Comparison of ENCODE assay signal across 9 mouse cellular contexts in the genomic region with DNA sequence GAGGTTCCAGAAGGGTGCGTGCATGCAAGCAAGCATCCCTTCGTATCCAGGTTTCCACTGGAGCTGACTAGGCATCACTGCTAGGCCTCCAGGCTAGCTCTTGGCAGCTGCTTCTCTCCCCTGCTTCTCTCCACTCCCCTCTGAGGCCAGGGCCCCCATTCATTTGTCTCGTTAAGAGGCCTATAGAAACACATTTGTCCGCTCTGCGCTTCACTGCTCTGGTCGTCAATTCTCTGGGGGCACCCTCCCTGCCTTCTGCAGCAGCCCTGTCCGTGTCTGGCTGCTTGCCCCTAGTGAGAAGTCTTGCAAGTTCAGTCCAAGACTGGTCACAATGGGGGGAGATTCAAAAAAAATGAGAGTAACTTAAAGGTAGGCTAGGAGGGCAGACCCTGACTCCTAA. TPM values are rescaled to one million over a fixed set of nuclear protein-coding genes. Genes with fewer than 3 reads are reported as not detected.
DNase-seq lines count a peak whose midpoint lies in the region; ATAC-seq and TF ChIP-seq lines count a peak whose summit lies in the region.
"Had no signal": no experiment of that assay in that cellular context is flagged by ENCODE, and none has a peak within 500 bp of the region (broad histone marks: within the 10 kb centered on the region; RNA-seq: fewer than 3 reads in every experiment).

No protein-coding gene starts in this region.

- 65% methylated on average over 7 of the region's 7 CpGs for WGBS in heart, embryonic 13.5 days
- WGBS in hindbrain, embryonic 11.5 days: 33% methylated on average over 7 of the region's 7 CpGs
- 11% methylated on average over 7 of the region's 7 CpGs for WGBS in midbrain, embryonic 12.5 days

- no peak for DNase-seq in heart, adult 8-10 months (ENCODE audit: low spot score)
- peak; percentile 52 for DNase-seq in MN1 (ENCODE audit: low spot score)
- peak; percentile 63 for DNase-seq in hindbrain, embryonic 11.5 days (ENCODE audit: low spot score)
- no peak for DNase-seq in thymus, postnatal 4 days
- no peak for DNase-seq in gastrocnemius, adult 2 months

- H3K9me3 ChIP-seq in heart, embryonic 13.5 days: no peaks in the 10 kb centered on the region
- no peaks in the 10 kb centered on the region for H3K9me3 ChIP-seq in hindbrain, embryonic 11.5 days (ENCODE audit: control insufficient read depth, low read length)
- H3K9me3 ChIP-seq in midbrain, embryonic 12.5 days: no peaks in the 10 kb centered on the region
- H3K9me3 ChIP-seq: heart, embryonic 15.5 days had no signal

- peak overlapping the region; percentile 37; the same call in 1 of the 2 replicates for H3K9ac ChIP-seq in heart, embryonic 13.5 days
- peak overlapping the region; percentile 21; the same call in 1 of the 2 replicates for H3K9ac ChIP-seq in hindbrain, embryonic 11.5 days (ENCODE audit: low read depth, low read length)
- peak overlapping the region; percentile 29; the same call in 1 of the 2 replicates for H3K9ac ChIP-seq in midbrain, embryonic 12.5 days (replicated peaks)
- H3K9ac ChIP-seq: heart, embryonic 15.5 days had no signal

- H3K27ac ChIP-seq in heart, embryonic 13.5 days (replicated peaks): no peak overlapping the region
- peak overlapping the region; percentile 98 for H3K27ac ChIP-seq in hindbrain, embryonic 11.5 days (ENCODE audit: low read depth, low read length)
- peak overlapping the region; percentile 96 for H3K27ac ChIP-seq in midbrain, embryonic 12.5 days (replicated peaks)
- no peak overlapping the region for H3K27ac ChIP-seq in gastrocnemius, adult 2 months
- H3K27ac ChIP-seq: heart, embryonic 15.5 days had no signal

- no peak for TF ChIP-seq CTCF in gastrocnemius, adult 2 months (IDR thresholded peaks at IDR 0.05)

- peaks cover 43% of the 10 kb centered on the region for H3K36me3 ChIP-seq in heart, embryonic 13.5 days
- peaks cover 7% of the 10 kb centered on the region; the same call in 1 of the 2 replicates for H3K36me3 ChIP-seq in hindbrain, embryonic 11.5 days (ENCODE audit: control insufficient read depth, insufficient read depth, low read length)
- H3K36me3 ChIP-seq in midbrain, embryonic 12.5 days: peaks cover 39% of the 10 kb centered on the region

- no peak overlapping the region for H3K4me2 ChIP-seq in heart, embryonic 13.5 days
- no peak overlapping the region for H3K4me2 ChIP-seq in hindbrain, embryonic 11.5 days (replicated peaks; ENCODE audit: low read depth, low read length)
- H3K4me2 ChIP-seq in midbrain, embryonic 12.5 days (replicated peaks): peak overlapping the region; percentile 17; the same call in 1 of the 2 replicates
- H3K4me2 ChIP-seq: heart, embryonic 15.5 days had no signal

- peaks cover 74% of the 10 kb centered on the region for H3K4me1 ChIP-seq in heart, embryonic 13.5 days
- peaks cover 40% of the 10 kb centered on the region for H3K4me1 ChIP-seq in hindbrain, embryonic 11.5 days (replicated peaks; ENCODE audit: control insufficient read depth, insufficient read depth, low read length)
- H3K4me1 ChIP-seq in midbrain, embryonic 12.5 days: peaks cover 77% of the 10 kb centered on the region

- no peak overlapping the region for H3K4me3 ChIP-seq in heart, embryonic 13.5 days
- H3K4me3 ChIP-seq in hindbrain, embryonic 11.5 days (ENCODE audit: low read depth, low read length): no peak overlapping the region
- H3K4me3 ChIP-seq in midbrain, embryonic 12.5 days: no peak overlapping the region
- no peak overlapping the region for H3K4me3 ChIP-seq in gastrocnemius, adult 2 months
- H3K4me3 ChIP-seq: heart, embryonic 15.5 days had no signal

- H3K27me3 ChIP-seq in heart, embryonic 13.5 days (replicated peaks): no peaks in the 10 kb centered on the region
- no peaks in the 10 kb centered on the region for H3K27me3 ChIP-seq in hindbrain, embryonic 11.5 days (ENCODE audit: control insufficient read depth, insufficient read depth, low read length)
- no peaks in the 10 kb centered on the region for H3K27me3 ChIP-seq in midbrain, embryonic 12.5 days
- H3K27me3 ChIP-seq: heart, embryonic 15.5 days had no signal

- intact Hi-C loops in gastrocnemius, adult 2 months (cut with DNase I): no loop called here

- no peak for ATAC-seq in heart, embryonic 13.5 days (ENCODE audit: extremely low read depth, insufficient number of reproducible peaks, low FRiP score, low TSS enrichment)
- ATAC-seq in hindbrain, embryonic 11.5 days (ENCODE audit: low FRiP score): peak; percentile 8; the same call in 1 of the 2 replicates
- no peak for ATAC-seq in midbrain, embryonic 12.5 days (ENCODE audit: low FRiP score, low read depth)
- no peak for ATAC-seq in granulocyte monocyte progenitor cell, adult 5-6 weeks (replicated peaks; ENCODE audit: poor library complexity, severe bottlenecking)

RNA-seq across cellular contexts. Expression of a gene that starts 16.7 kb away (rescaled TPM):
- 24.0 and 26.9 TPM in 2 replicates for polyA plus RNA-seq in heart, embryonic 13.5 days (2015; fragmentation: Nextera tagmentation; extraction: Ambion mirVana)
- 1 to 10 TPM; 3.6 to 6.8 (median 4.6) TPM for total RNA-seq in heart, adult 8-10 months (2022)
- polyA plus RNA-seq in hindbrain, embryonic 11.5 days (2014; fragmentation: Nextera tagmentation; extraction: Ambion mirVana): 62.4 and 66.0 TPM in 2 replicates
- 113 and 123 TPM in 2 replicates for polyA plus RNA-seq in midbrain, embryonic 12.5 days (2016; fragmentation: Nextera tagmentation; extraction: Ambion mirVana)
- total RNA-seq in granulocyte monocyte progenitor cell, adult 5-6 weeks (2014; fragmentation: Nextera tagmentation): 0.17 TPM in 1 of 2 replicates, not detected in the other
- total RNA-seq in granulocyte monocyte progenitor cell, adult 5-6 weeks (2017): 0.04 TPM in 1 of 2 replicates, not detected in the other
- 1 to 10 TPM; 1.5 to 2.5 TPM for total RNA-seq in gastrocnemius, adult 2 months (2021)

Comparison
In these comparisons a context has a peak if more than half of its experiments do, and no peak if none do; other contexts are left out.
1. H3K27ac ChIP-seq: peak in hindbrain, embryonic 11.5 days (single experiment) and midbrain, embryonic 12.5 days (single experiment); none in heart, embryonic 13.5 days (single experiment) and gastrocnemius, adult 2 months (single experiment).
2. DNase-seq: peak in MN1 (single experiment) and hindbrain, embryonic 11.5 days (single experiment); none in heart, adult 8-10 months (single experiment), thymus, postnatal 4 days (single experiment) and gastrocnemius, adult 2 months (single experiment).
3. Peak in every context shown above with its lines, with median percentiles within 50 percentile points of each other: H3K9ac ChIP-seq.